Mouse (Mus musculus): ENCODE measurements around the gene Ctsk. TPM values are rescaled to one million over a fixed set of nuclear protein-coding genes. Genes with fewer than 3 reads are reported as not detected.

Gene Ctsk
- polyA plus RNA-seq, 1 experiment = not detected

GRCm38 (mm10) chr3:95518891-95519290 is 19.8 kb downstream of the Ctsk start:
- 35% methylated on average over 7 of the region's 7 CpGs for WGBS
- H3K4me3 ChIP-seq (ENCODE audit: insufficient read depth, low read depth, low read length) = no peak overlapping the region
- no peak overlapping the region for H3K27ac ChIP-seq (ENCODE audit: insufficient read depth, low read depth, low read length)
- H3K4me1 ChIP-seq (ENCODE audit: control insufficient read depth, insufficient read depth, low read length) = peaks cover 4% of the 10 kb centered on the region
- TF ChIP-seq CTCF (IDR thresholded peaks at IDR 0.05; ENCODE audit: insufficient read depth, low read depth, low read length) (no peak), POLR2A (IDR thresholded peaks at IDR 0.05; ENCODE audit: insufficient read depth, low read depth, low read length) (no peak)

DNA sequence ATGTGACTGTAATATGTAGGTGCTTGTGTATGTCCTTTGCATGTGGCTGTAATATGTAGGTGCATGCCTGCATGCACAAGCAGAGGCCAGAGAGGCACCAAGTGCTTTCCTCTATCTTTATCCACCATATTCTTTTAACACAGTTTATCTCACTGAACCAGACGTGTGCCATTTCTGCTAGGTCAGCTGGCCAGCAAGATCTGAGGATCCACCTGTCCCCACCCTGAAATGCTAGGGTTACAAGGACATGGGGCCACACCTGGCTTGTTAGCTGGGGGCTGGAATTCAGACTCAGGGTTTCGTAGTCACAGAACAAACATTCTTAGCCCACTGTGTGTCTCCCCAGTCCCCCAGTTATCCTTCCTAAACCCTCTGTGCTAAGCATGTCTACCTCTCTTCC is 20.3 kb downstream of the Ctsk start:
- TF ChIP-seq CTCF (IDR thresholded peaks at IDR 0.05; ENCODE audit: insufficient read depth, low read depth, low read length) = no peak
- no peak for TF ChIP-seq POLR2A (IDR thresholded peaks at IDR 0.05; ENCODE audit: insufficient read depth, low read depth, low read length)
- Histone ChIP-seq H3K27ac (ENCODE audit: insufficient read depth, low read depth, low read length) (no peak overlapping the region), H3K4me3 (ENCODE audit: insufficient read depth, low read depth, low read length) (no peak overlapping the region), H3K4me1 (ENCODE audit: control insufficient read depth, insufficient read depth, low read length) (peaks cover 4% of the 10 kb centered on the region)
- 85% methylated on average over 2 of the region's 2 CpGs for WGBS

DNA sequence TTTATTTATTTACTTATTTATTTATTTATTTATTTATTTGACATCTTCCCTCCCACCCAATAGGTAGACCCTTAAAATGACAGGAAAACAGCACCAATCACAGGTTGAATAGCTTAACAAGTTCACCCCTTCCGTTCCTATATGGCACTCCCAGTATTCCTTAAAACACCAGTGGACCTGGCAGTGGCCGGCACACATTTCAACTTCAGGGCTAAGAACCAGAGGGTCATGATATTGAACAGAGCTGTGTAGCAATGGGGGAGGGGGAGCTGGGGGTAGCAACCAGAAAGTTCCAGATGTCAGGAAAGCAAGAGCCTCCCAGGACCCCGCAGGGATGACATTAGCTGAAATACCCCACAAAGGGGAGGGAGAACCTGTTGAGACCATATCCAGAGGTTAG is 21.0 kb downstream of the Ctsk start:
- H3K27ac ChIP-seq (ENCODE audit: insufficient read depth, low read depth, low read length) = no peak overlapping the region
- no peak overlapping the region for H3K4me3 ChIP-seq (ENCODE audit: insufficient read depth, low read depth, low read length)
- peaks cover 4% of the 10 kb centered on the region for H3K4me1 ChIP-seq (ENCODE audit: control insufficient read depth, insufficient read depth, low read length)
- WGBS = 95% methylated on average over 3 of the region's 3 CpGs
- TF ChIP-seq POLR2A (IDR thresholded peaks at IDR 0.05; ENCODE audit: insufficient read depth, low read depth, low read length) (no peak), CTCF (IDR thresholded peaks at IDR 0.05; ENCODE audit: insufficient read depth, low read depth, low read length) (no peak)

- 88% methylated on average over 10 of the region's 10 CpGs for WGBS
- H3K4me1 ChIP-seq (ENCODE audit: control insufficient read depth, insufficient read depth, low read length) = peaks cover 4% of the 10 kb centered on the region
- TF ChIP-seq CTCF (IDR thresholded peaks at IDR 0.05; ENCODE audit: insufficient read depth, low read depth, low read length) (no peak), POLR2A (IDR thresholded peaks at IDR 0.05; ENCODE audit: insufficient read depth, low read depth, low read length) (no peak)
- H3K4me3 ChIP-seq (ENCODE audit: insufficient read depth, low read depth, low read length) = no peak overlapping the region
- H3K27ac ChIP-seq (ENCODE audit: insufficient read depth, low read depth, low read length) = no peak overlapping the region
Observed at GRCm38 (mm10) chr3:95521168-95521567, 22.1 kb downstream of the Ctsk start.

DNA sequence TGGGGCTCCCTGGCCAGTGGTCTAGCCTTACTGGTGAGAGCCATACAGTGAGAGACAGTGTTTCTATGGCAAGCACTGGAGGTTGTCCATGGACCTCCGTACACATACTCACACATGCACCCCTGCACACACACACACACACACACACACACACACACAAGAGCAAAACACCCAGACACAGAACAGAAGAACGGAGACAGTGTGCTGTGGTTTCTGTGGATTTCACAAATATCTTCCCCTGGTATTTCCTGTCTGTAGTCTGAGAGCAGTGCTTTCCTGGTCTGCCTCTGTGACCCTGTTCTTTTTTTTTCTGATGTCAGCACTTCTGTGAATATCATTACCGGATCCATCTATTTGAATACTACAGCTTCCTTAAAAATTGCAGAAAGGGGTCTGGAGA is 24.6 kb downstream of the Ctsk start:
- H3K4me3 ChIP-seq (ENCODE audit: insufficient read depth, low read depth, low read length) = no peak overlapping the region
- no peak overlapping the region for H3K27ac ChIP-seq (ENCODE audit: insufficient read depth, low read depth, low read length)
- WGBS = 66% methylated on average over 3 of the region's 3 CpGs
- no peaks in the 10 kb centered on the region for H3K4me1 ChIP-seq (ENCODE audit: control insufficient read depth, insufficient read depth, low read length)
- TF ChIP-seq CTCF (IDR thresholded peaks at IDR 0.05; ENCODE audit: insufficient read depth, low read depth, low read length) (no peak), POLR2A (IDR thresholded peaks at IDR 0.05; ENCODE audit: insufficient read depth, low read depth, low read length) (no peak)

DNA sequence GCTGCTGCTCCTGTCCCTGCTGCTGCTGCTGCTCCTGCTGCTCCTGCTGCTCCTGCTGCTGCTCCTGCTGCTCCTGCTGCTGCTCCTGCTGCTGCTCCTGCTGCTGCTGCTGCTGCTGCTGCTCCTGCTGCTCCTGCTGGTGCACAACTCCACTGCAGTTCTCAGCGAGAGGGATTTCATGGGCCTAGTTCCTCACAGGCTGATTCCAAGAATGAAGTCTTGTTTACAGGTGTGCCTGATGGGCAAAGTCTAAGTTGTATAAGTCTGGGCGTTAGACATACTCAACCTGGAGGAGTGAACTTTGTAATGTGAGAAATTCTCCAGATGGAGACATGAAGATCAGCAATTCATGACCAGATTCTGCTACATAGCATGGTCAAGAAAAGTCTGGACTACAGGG is 25.6 kb downstream of the Ctsk start:
- no peaks in the 10 kb centered on the region for H3K4me1 ChIP-seq (ENCODE audit: control insufficient read depth, insufficient read depth, low read length)
- 74% methylated on average over 2 of the region's 2 CpGs for WGBS
- H3K4me3 ChIP-seq (ENCODE audit: insufficient read depth, low read depth, low read length) = no peak overlapping the region
- no peak overlapping the region for H3K27ac ChIP-seq (ENCODE audit: insufficient read depth, low read depth, low read length)
- TF ChIP-seq POLR2A (IDR thresholded peaks at IDR 0.05; ENCODE audit: insufficient read depth, low read depth, low read length) (no peak), CTCF (IDR thresholded peaks at IDR 0.05; ENCODE audit: insufficient read depth, low read depth, low read length) (no peak)

DNA sequence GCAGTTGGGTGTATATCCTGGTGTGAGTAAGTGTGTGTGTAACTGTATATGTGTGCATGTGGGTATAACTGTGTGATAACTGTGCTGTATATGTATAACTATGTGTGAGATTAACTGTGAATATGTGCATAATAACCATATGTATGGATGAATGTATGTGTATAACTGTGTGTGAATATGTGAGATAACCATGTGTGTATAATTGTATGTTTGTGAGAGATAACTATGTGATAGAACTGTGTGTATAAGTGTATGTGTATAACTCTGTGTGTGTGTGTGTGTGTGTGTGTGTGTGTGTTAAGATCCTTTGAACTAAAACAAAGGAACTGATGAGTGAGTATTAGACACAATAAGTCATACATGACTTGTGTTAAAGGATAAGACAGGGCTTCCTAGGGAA is 27.1 kb downstream of the Ctsk start:
- no peak overlapping the region for H3K27ac ChIP-seq (ENCODE audit: insufficient read depth, low read depth, low read length)
- H3K4me3 ChIP-seq (ENCODE audit: insufficient read depth, low read depth, low read length) = no peak overlapping the region
- no peak for TF ChIP-seq POLR2A (IDR thresholded peaks at IDR 0.05; ENCODE audit: insufficient read depth, low read depth, low read length)
- TF ChIP-seq CTCF (IDR thresholded peaks at IDR 0.05; ENCODE audit: insufficient read depth, low read depth, low read length) = no peak
- no peaks in the 10 kb centered on the region for H3K4me1 ChIP-seq (ENCODE audit: control insufficient read depth, insufficient read depth, low read length)

- no peak within 1 kb of the TSS for H3K4me3 ChIP-seq (ENCODE audit: insufficient read depth, low read depth, low read length)
- no peaks in the 10 kb centered on the region for H3K4me1 ChIP-seq (ENCODE audit: control insufficient read depth, insufficient read depth, low read length)
- H3K27ac ChIP-seq (ENCODE audit: insufficient read depth, low read depth, low read length) = no peak within 1 kb of the TSS
- WGBS = 91% methylated on average over 8 of the region's 8 CpGs
- TF ChIP-seq CTCF (IDR thresholded peaks at IDR 0.05; ENCODE audit: insufficient read depth, low read depth, low read length) (no peak), POLR2A (IDR thresholded peaks at IDR 0.05; ENCODE audit: insufficient read depth, low read depth, low read length) (no peak)
Observed at GRCm38 (mm10) chr3:95526622-95527211, 27.7 kb downstream of the Ctsk start, which contains the start of gene Ctss. Ctss (plus strand) TSS chr3:95526786.

DNA sequence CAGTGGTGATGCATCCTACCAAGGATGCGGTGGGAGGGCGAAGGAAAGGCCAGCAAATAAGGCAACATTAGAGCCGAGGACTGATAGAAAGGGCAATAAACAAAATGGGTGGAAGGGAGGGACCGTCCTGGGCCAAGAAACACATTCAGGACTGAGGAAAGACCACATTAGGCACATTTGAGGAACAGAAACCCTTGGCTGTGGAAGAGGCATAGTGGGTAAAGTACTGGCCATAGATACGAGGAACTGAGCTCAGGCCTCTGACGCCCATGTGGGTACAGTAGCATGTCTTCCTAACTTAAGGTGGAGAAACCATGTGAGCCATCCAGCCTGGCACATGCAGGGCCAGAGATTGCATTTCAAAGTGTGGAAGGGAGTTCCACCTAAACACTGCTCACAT is 30.8 kb downstream of the Ctsk start:
- no peak for TF ChIP-seq POLR2A (IDR thresholded peaks at IDR 0.05; ENCODE audit: insufficient read depth, low read depth, low read length)
- no peak for TF ChIP-seq CTCF (IDR thresholded peaks at IDR 0.05; ENCODE audit: insufficient read depth, low read depth, low read length)
- no peak overlapping the region for H3K27ac ChIP-seq (ENCODE audit: insufficient read depth, low read depth, low read length)
- 91% methylated on average over 6 of the region's 6 CpGs for WGBS
- H3K4me1 ChIP-seq (ENCODE audit: control insufficient read depth, insufficient read depth, low read length) = no peaks in the 10 kb centered on the region
- no peak overlapping the region for H3K4me3 ChIP-seq (ENCODE audit: insufficient read depth, low read depth, low read length)

DNA sequence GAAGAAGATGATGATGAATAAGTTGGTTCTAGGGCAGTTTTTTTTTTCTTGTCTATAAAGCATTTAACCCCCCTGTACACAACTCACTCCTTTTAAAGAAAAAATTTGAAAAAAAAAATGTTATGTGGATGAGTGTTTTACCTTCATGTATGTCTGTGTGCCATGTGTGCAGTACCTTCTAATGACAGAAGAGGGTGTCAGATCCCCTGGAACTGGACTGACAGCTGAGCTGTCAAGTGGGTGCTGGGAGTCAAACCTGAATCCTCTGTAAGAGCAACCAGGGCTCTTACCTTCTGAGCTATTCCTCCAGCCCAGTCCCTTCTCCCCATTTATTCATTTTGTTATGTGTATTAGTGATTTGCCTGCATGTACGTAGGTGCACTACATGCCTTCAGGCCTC is 32.0 kb downstream of the Ctsk start:
- TF ChIP-seq POLR2A (IDR thresholded peaks at IDR 0.05; ENCODE audit: insufficient read depth, low read depth, low read length) (no peak), CTCF (IDR thresholded peaks at IDR 0.05; ENCODE audit: insufficient read depth, low read depth, low read length) (no peak)
- WGBS = 88% methylated on average over 1 of the region's 1 CpGs
- H3K4me1 ChIP-seq (ENCODE audit: control insufficient read depth, insufficient read depth, low read length) = no peaks in the 10 kb centered on the region

More for the DNA sequence above, 32.0 kb downstream of the Ctsk start:
- Histone ChIP-seq H3K4me3 (ENCODE audit: insufficient read depth, low read depth, low read length) (no peak overlapping the region), H3K27ac (ENCODE audit: insufficient read depth, low read depth, low read length) (no peak overlapping the region)
